Comparison of ENCODE assay signal across 26 mouse cellular contexts in the genomic region with DNA sequence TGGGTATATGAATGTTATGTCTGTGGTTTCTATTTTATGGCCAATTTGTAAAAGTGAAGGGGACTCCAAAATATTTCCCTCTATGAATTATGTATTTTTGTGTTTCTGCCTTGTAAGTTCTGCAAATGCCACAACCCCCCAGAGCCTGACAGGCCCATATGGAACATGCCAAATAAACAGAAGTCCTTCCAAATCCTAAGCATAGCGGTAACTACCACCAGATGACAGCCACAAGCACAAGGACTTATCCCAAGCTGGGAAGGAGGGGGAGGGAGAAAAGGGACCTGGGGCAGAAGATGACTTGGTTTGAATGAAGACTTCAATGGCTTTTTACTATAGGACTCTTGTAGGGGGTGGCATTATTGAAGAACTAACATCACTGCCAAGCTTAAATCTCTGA.
DNase-seq lines count a peak whose midpoint lies in the region; ATAC-seq and TF ChIP-seq lines count a peak whose summit lies in the region.
"Had no signal": no experiment of that assay in that cellular context is flagged by ENCODE, and none has a peak within 500 bp of the region (broad histone marks: within the 10 kb centered on the region; RNA-seq: fewer than 3 reads in every experiment).

No protein-coding gene starts in this region.

- no peak for TF ChIP-seq CTCF in left cerebral cortex, adult 2 months (IDR thresholded peaks at IDR 0.05)

- no peaks in the 10 kb centered on the region; the same call in 1 of the 2 replicates for H3K4me1 ChIP-seq in forebrain, embryonic 16.5 days (replicated peaks; ENCODE audit: control insufficient read depth, insufficient read depth, low read length)
- H3K4me1 ChIP-seq in forebrain, embryonic 13.5 days: 0 out of 2 replicates have a peak, but pooled peaks cover 2% of the 10 kb centered on the region
- H3K4me1 ChIP-seq: kidney, embryonic 15.5 days; liver, embryonic 12.5 days had no signal

- H3K4me2 ChIP-seq in forebrain, embryonic 16.5 days (ENCODE audit: low read length): no peak overlapping the region
- H3K4me2 ChIP-seq in forebrain, embryonic 13.5 days: no peak overlapping the region
- H3K4me2 ChIP-seq: heart, embryonic 12.5 days; hindbrain, embryonic 15.5 days; kidney, embryonic 15.5 days; liver, embryonic 12.5 days had no signal

- H3K36me3 ChIP-seq in forebrain, embryonic 16.5 days (ENCODE audit: control insufficient read depth, insufficient read depth): no peaks in the 10 kb centered on the region
- no peaks in the 10 kb centered on the region for H3K36me3 ChIP-seq in forebrain, embryonic 13.5 days (ENCODE audit: poor library complexity, severe bottlenecking)
- H3K36me3 ChIP-seq: heart, embryonic 12.5 days; hindbrain, embryonic 10.5 days; hindbrain, embryonic 15.5 days; kidney, embryonic 15.5 days; liver, embryonic 12.5 days had no signal

- H3K27me3 ChIP-seq in forebrain, embryonic 16.5 days (replicated peaks; ENCODE audit: control insufficient read depth, insufficient read depth, low read length): no peaks in the 10 kb centered on the region
- no peaks in the 10 kb centered on the region for H3K27me3 ChIP-seq in forebrain, embryonic 13.5 days
- H3K27me3 ChIP-seq: heart, embryonic 12.5 days; hindbrain, embryonic 15.5 days; kidney, embryonic 15.5 days; liver, embryonic 12.5 days; Patski had no signal

- no peak overlapping the region for H3K4me3 ChIP-seq in forebrain, embryonic 16.5 days (replicated peaks; ENCODE audit: low read length)
- no peak overlapping the region for H3K4me3 ChIP-seq in forebrain, embryonic 13.5 days
- no peak overlapping the region for H3K4me3 ChIP-seq in left cerebral cortex, adult 2 months
- H3K4me3 ChIP-seq: heart, embryonic 12.5 days; hindbrain, embryonic 10.5 days; hindbrain, embryonic 15.5 days; kidney, embryonic 15.5 days; liver, embryonic 12.5 days had no signal

- ATAC-seq in forebrain, embryonic 16.5 days: peak; percentile 73
- no peak for ATAC-seq in forebrain, embryonic 13.5 days
- ATAC-seq: inflammation-experienced regulatory T-cells, adult 6 months; liver, embryonic 12.5 days; liver, postnatal 0 days; lung, postnatal 0 days; Patski had no signal

- intact Hi-C loops in left cerebral cortex, adult 2 months (cut with DNase I): no loop called here

- H3K9ac ChIP-seq in forebrain, embryonic 16.5 days (replicated peaks; ENCODE audit: low read depth, low read length): no peak overlapping the region
- H3K9ac ChIP-seq in forebrain, embryonic 13.5 days: no peak overlapping the region
- H3K9ac ChIP-seq: heart, embryonic 12.5 days; hindbrain, embryonic 15.5 days; kidney, embryonic 15.5 days; liver, embryonic 12.5 days; liver, postnatal 0 days had no signal

- H3K9me3 ChIP-seq in forebrain, embryonic 16.5 days (ENCODE audit: control insufficient read depth, low read length): no peaks in the 10 kb centered on the region
- no peaks in the 10 kb centered on the region for H3K9me3 ChIP-seq in forebrain, embryonic 13.5 days (replicated peaks)
- H3K9me3 ChIP-seq: heart, embryonic 12.5 days; hindbrain, embryonic 10.5 days; hindbrain, embryonic 15.5 days; kidney, embryonic 15.5 days; liver, embryonic 12.5 days had no signal

- 39% methylated on average over 1 of the region's 1 CpGs for WGBS in forebrain, embryonic 16.5 days
- WGBS in forebrain, embryonic 13.5 days: 88% methylated on average over 1 of the region's 1 CpGs

- H3K27ac ChIP-seq in forebrain, embryonic 16.5 days (ENCODE audit: low read length): no peak overlapping the region
- H3K27ac ChIP-seq in forebrain, embryonic 13.5 days: no peak overlapping the region
- no peak overlapping the region for H3K27ac ChIP-seq in left cerebral cortex, adult 2 months
- H3K27ac ChIP-seq: hindbrain, embryonic 10.5 days; hindbrain, embryonic 15.5 days; kidney, embryonic 15.5 days; liver, embryonic 12.5 days; macrophage had no signal

- peak; percentile 32 to 48 for DNase-seq in cerebellum, adult 18-20 months
- DNase-seq in cerebellum, postnatal 36 days: no peak
- peak; percentile 4 for DNase-seq in adipocyte (ENCODE audit: low spot score)
- DNase-seq in cerebellum, adult 9-11 months: peak; percentile 48
- DNase-seq in left cerebral cortex, adult 2 months (ENCODE audit: extremely low spot score in 1 of 2, low spot score in 2 of 2): no peak
- DNase-seq: adrenal gland, postnatal 25 days; gastrocnemius, postnatal 14 days; heart, adult 18-20 months; kidney, adult 11 months; kidney, postnatal 25 days; left cerebral cortex, postnatal 4 days; liver, postnatal 0 days; midbrain, embryonic 14.5 days; thymus, adult 2 months; thymus, postnatal 36 days had no signal

Comparison
In these comparisons a context has a peak if more than half of its experiments do, and no peak if none do; other contexts are left out.
1. DNase-seq: peak in cerebellum, adult 18-20 months (2 of 2), adipocyte (single experiment) and cerebellum, adult 9-11 months (single experiment); none in cerebellum, postnatal 36 days (0 of 2) and left cerebral cortex, adult 2 months (0 of 2).